Mouse (Mus musculus): ENCODE data around the gene Hoxd8.

Hoxd8 gene

GRCm38 (mm10) chr2:74735851-74736687 is 31.7 kb downstream of the Hoxd8 start:
- DNase-seq: no peak

- DNase-seq: no peak
Measured at GRCm38 (mm10) chr2:74736688-74737577, 32.5 kb downstream of the Hoxd8 start.

- DNase-seq: no peak
Measured at GRCm38 (mm10) chr2:74737578-74738070, 33.2 kb downstream of the Hoxd8 start.

GRCm38 (mm10) chr2:74738623-74739475 is 34.4 kb downstream of the Hoxd8 start:
- DNase-seq: no peak

GRCm38 (mm10) chr2:74739476-74739800 is 35.0 kb downstream of the Hoxd8 start:
- DNase-seq: no peak

GRCm38 (mm10) chr2:74739869-74740268 is 35.5 kb downstream of the Hoxd8 start:
- DNase-seq: no peak

- no peak for DNase-seq
Measured at GRCm38 (mm10) chr2:74740311-74741091, 36.1 kb downstream of the Hoxd8 start.

GRCm38 (mm10) chr2:74741252-74741978 is 37.0 kb downstream of the Hoxd8 start:
- no peak for DNase-seq

- no peak for DNase-seq
Measured at GRCm38 (mm10) chr2:74741979-74742277, 37.5 kb downstream of the Hoxd8 start.

GRCm38 (mm10) chr2:74745540-74746297 is 41.3 kb downstream of the Hoxd8 start:
- no peak for DNase-seq

- no peak for DNase-seq
Measured at GRCm38 (mm10) chr2:74746298-74746921, 42.0 kb downstream of the Hoxd8 start.

GRCm38 (mm10) chr2:74747006-74747405 is 42.6 kb downstream of the Hoxd8 start:
- DNase-seq: no peak

- DNase-seq: no peak
Measured at GRCm38 (mm10) chr2:74747661-74748141, 43.3 kb downstream of the Hoxd8 start.

GRCm38 (mm10) chr2:74748436-74748995 is 44.1 kb downstream of the Hoxd8 start:
- no peak for DNase-seq

- DNase-seq: no peak
Measured at GRCm38 (mm10) chr2:74749337-74750121, 45.1 kb downstream of the Hoxd8 start.

- no peak for DNase-seq
Measured at GRCm38 (mm10) chr2:74750731-74751250, 46.4 kb downstream of the Hoxd8 start.

GRCm38 (mm10) chr2:74751861-74752260 is 47.4 kb downstream of the Hoxd8 start:
- DNase-seq: no peak

GRCm38 (mm10) chr2:74752431-74753174 is 48.2 kb downstream of the Hoxd8 start:
- no peak for DNase-seq

All from lung, postnatal 14 days (tissue).